Mouse (Mus musculus) E14TG2a.4 (cell line): ENCODE measurements at regions not wholly inside any gene's neighbourhood (a gene's known extent, or its start where the extent isn't known, plus 50 kb on each side); places are given as distances from the start of the nearest gene placed in this dataset.

ENCODE experiments used
- H3K27me3 ChIP-seq: 2 replicates; pipeline ENCODE4 v1.6.1; 2014; ENCODE audit warnings: low read length, control low read depth; ENCODE audit not compliant: insufficient read depth
- H3K36me3 ChIP-seq: 2 replicates; pipeline ENCODE4 v1.6.1; 2014; ENCODE audit warnings: low read length, control low read depth; ENCODE audit not compliant: insufficient read depth
- H3K4me1 ChIP-seq: replicated peaks from 2 replicates; pipeline ENCODE4 v1.6.1; 2014; ENCODE audit warnings: low read depth, low read length, control low read depth
- H3K4me3 ChIP-seq: replicated peaks from 2 replicates; pipeline ENCODE4 v1.5.1; 2014; ENCODE audit warnings: mild to moderate bottlenecking, low read length
- H3K9me3 ChIP-seq: 2 replicates; pipeline ENCODE4 v1.6.1; 2014; ENCODE audit warnings: low read length, control low read depth
- CTCF ChIP-seq: conservative IDR thresholded peaks from 2 replicates; pipeline ENCODE4 v1.5.1; 2014; ENCODE audit warnings: low read length
- NANOG ChIP-seq: IDR thresholded peaks from 2 replicates; pipeline ENCODE4 v1.6.1; 2014; ENCODE audit warnings: borderline replicate concordance, low read length, mixed read lengths
- POU5F1 ChIP-seq: IDR thresholded peaks from 2 replicates; pipeline ENCODE4 v1.6.1; 2014; ENCODE audit warnings: low read length, borderline replicate concordance

- H3K36me3 ChIP-seq: no peaks in the 10 kb centered on the region
- H3K27me3 ChIP-seq: no peaks in the 10 kb centered on the region
- H3K4me3 ChIP-seq: no peak overlapping the region
- no peaks in the 10 kb centered on the region for H3K4me1 ChIP-seq
- TF ChIP-seq POU5F1 (no peak), CTCF (no peak), NANOG (no peak)
- H3K9me3 ChIP-seq: no peaks in the 10 kb centered on the region
Observed at GRCm38 (mm10) chr1:121247556-121247955, 84.8 kb downstream of the Insig2 start.

GRCm38 (mm10) chr1:121249081-121249480, 83.3 kb downstream of the Insig2 start:
- Histone ChIP-seq H3K27me3 (no peaks in the 10 kb centered on the region), H3K9me3 (no peaks in the 10 kb centered on the region), H3K4me3 (no peak overlapping the region), H3K36me3 (no peaks in the 10 kb centered on the region), H3K4me1 (no peaks in the 10 kb centered on the region)
- peak; percentile 54 for TF ChIP-seq CTCF
- TF ChIP-seq POU5F1: no peak

- Histone ChIP-seq H3K9me3 (no peaks in the 10 kb centered on the region), H3K27me3 (no peaks in the 10 kb centered on the region), H3K36me3 (no peaks in the 10 kb centered on the region), H3K4me1 (no peaks in the 10 kb centered on the region), H3K4me3 (no peak overlapping the region)
- TF ChIP-seq CTCF (no peak), POU5F1 (no peak), NANOG (no peak)
Observed at GRCm38 (mm10) chr1:121250686-121251085, 81.7 kb downstream of the Insig2 start.

- Histone ChIP-seq H3K4me1 (no peaks in the 10 kb centered on the region), H3K4me3 (no peak overlapping the region), H3K36me3 (no peaks in the 10 kb centered on the region), H3K27me3 (no peaks in the 10 kb centered on the region), H3K9me3 (no peaks in the 10 kb centered on the region)
- TF ChIP-seq CTCF (no peak), POU5F1 (no peak), NANOG (no peak)
Observed at GRCm38 (mm10) chr1:121252056-121252455, 80.3 kb downstream of the Insig2 start.

- Histone ChIP-seq H3K4me3 (no peak overlapping the region), H3K4me1 (no peaks in the 10 kb centered on the region), H3K9me3 (no peaks in the 10 kb centered on the region), H3K27me3 (no peaks in the 10 kb centered on the region), H3K36me3 (no peaks in the 10 kb centered on the region)
- TF ChIP-seq NANOG: no peak
- no peak for TF ChIP-seq CTCF
- TF ChIP-seq POU5F1: no peak
Observed at GRCm38 (mm10) chr1:121254196-121254595, 78.2 kb downstream of the Insig2 start.
